Mouse (Mus musculus) intestine, embryonic 14.5 days (tissue): ENCODE data around the gene Defa22. TPM values are rescaled to one million over a fixed set of nuclear protein-coding genes. Genes with fewer than 3 reads are reported as not detected.
"Not testable (repeated sequence)": the region's sequence is repeated elsewhere in the genome, so short reads cannot be mapped to it uniquely, and the experiment has no call there.

Source experiments
- ATAC-seq: fragments of 200-750 bp; cut with Nextera tagmentation; replicated peaks from 2 replicates; pipeline ENCODE4 v1.8.0; 2017; ENCODE audit warnings: low read depth, moderate number of reproducible peaks, moderate TSS enrichment, moderate library complexity; ENCODE audit not compliant: low FRiP score, low TSS enrichment
- DNase-seq: peaks from one replicate; pipeline ENCODE4 v3.0.0-alpha.2; 2018; ENCODE audit warnings: low spot score
- H3K27ac ChIP-seq: fragments of 300-500 bp; sonication (generic); 2 replicates; pipeline ENCODE4 v1.5.1; 2014; ENCODE audit warnings: low read depth, mild to moderate bottlenecking, control low read depth
- H3K27me3 ChIP-seq: fragments of 300-500 bp; sonication (generic); replicated peaks from 2 replicates; pipeline ENCODE4 v1.6.1; 2014; ENCODE audit warnings: low read length, control low read depth; ENCODE audit not compliant: control insufficient read depth, insufficient read depth
- H3K36me3 ChIP-seq: fragments of 300-500 bp; sonication (generic); 2 replicates; pipeline ENCODE4 v1.6.1; 2014; ENCODE audit warnings: low read length, control low read depth; ENCODE audit not compliant: control insufficient read depth, insufficient read depth
- H3K4me1 ChIP-seq: fragments of 300-500 bp; sonication (generic); replicated peaks from 2 replicates; pipeline ENCODE4 v1.6.1; 2014; ENCODE audit warnings: low read length, control low read depth, mixed read lengths; ENCODE audit not compliant: control insufficient read depth, insufficient read depth
- H3K4me2 ChIP-seq: fragments of 300-500 bp; sonication (generic); 2 replicates; pipeline ENCODE4 v1.6.1; 2014; ENCODE audit warnings: low read length
- H3K4me3 ChIP-seq: fragments of 300-500 bp; sonication (generic); 2 replicates; pipeline ENCODE4 v1.5.1; 2014; ENCODE audit warnings: low read depth, low read length, control low read depth, mixed read lengths
- H3K9ac ChIP-seq: fragments of 300-500 bp; sonication (generic); 2 replicates; pipeline ENCODE4 v1.6.1; 2014; ENCODE audit warnings: mild to moderate bottlenecking, low read length
- H3K9me3 ChIP-seq: fragments of 300-500 bp; sonication (generic); 2 replicates; pipeline ENCODE4 v1.6.1; 2016; ENCODE audit warnings: low read length, control low read depth; ENCODE audit not compliant: control insufficient read depth
- WGBS: fragments of 180-500 bp; shearing (Covaris S2); extraction: QIAGEN DNeasy Blood & Tissue Kit; methylation state at CpG from one replicate; pipeline ENCODE4 v1.1.7; 2014; 5-methylcytosine and 5-hydroxymethylcytosine counted together
- polyA plus RNA-seq: library from polyadenylated mRNA; unstranded; fragments of >200 nt; fragmentation: Nextera tagmentation; extraction: Ambion mirVana; gene quantifications from 2 replicates; pipeline ENCODE4 v1.2.1, GENCODE M21; 2014

Defa22 gene
- not detected in 2 replicates for polyA plus RNA-seq

- H3K27ac ChIP-seq, DNase-seq: not testable (repeated sequence)
Observed at GRCm38 (mm10) chr8:21161977-21162376, at the start of gene Defa22. Defa22 (plus strand) TSS chr8:21162277.

GRCm38 (mm10) chr8:21134342-21134741 lies 27.7 kb upstream of the Defa22 start, which contains the start of gene Defa30:
Defa30 (plus strand) TSS chr8:21134642.
- not testable (repeated sequence) for H3K4me1 ChIP-seq, DNase-seq, H3K36me3 ChIP-seq, H3K27ac ChIP-seq, ATAC-seq, H3K27me3 ChIP-seq, H3K9me3 ChIP-seq, H3K4me3 ChIP-seq, H3K9ac ChIP-seq, H3K4me2 ChIP-seq
- 63% methylated on average over 3 of the region's 3 CpGs for WGBS

More at GRCm38 (mm10) chr8:21161977-21162376, at the start of gene Defa22:
- not testable (repeated sequence) for H3K9ac ChIP-seq, H3K4me2 ChIP-seq, H3K9me3 ChIP-seq, ATAC-seq, H3K36me3 ChIP-seq, H3K27me3 ChIP-seq, H3K4me3 ChIP-seq, H3K4me1 ChIP-seq
- no CpG with 5 or more reads among the region's 1 CpGs for WGBS

- not testable (repeated sequence) for H3K36me3 ChIP-seq, H3K27ac ChIP-seq, H3K4me3 ChIP-seq, ATAC-seq, H3K9ac ChIP-seq, H3K4me2 ChIP-seq, DNase-seq, H3K4me1 ChIP-seq, H3K27me3 ChIP-seq, H3K9me3 ChIP-seq
- no CpG with 5 or more reads among the region's 1 CpGs for WGBS
Observed at GRCm38 (mm10) chr8:21191314-21191713, 29.2 kb downstream of the Defa22 start, which contains the start of gene Defa31. Defa31 (plus strand) TSS chr8:21191614.

- not testable (repeated sequence) for H3K9me3 ChIP-seq, H3K9ac ChIP-seq, H3K4me1 ChIP-seq, H3K4me2 ChIP-seq, H3K36me3 ChIP-seq, H3K4me3 ChIP-seq, H3K27me3 ChIP-seq, DNase-seq, ATAC-seq, H3K27ac ChIP-seq
- no CpG with 5 or more reads among the region's 1 CpGs for WGBS
Observed at GRCm38 (mm10) chr8:21201261-21201660, 39.2 kb downstream of the Defa22 start, which contains the start of gene Gm15293. Gm15293 (plus strand) TSS chr8:21201561.

Other genes with a start within 250 kb of the Defa22 start
- not detected in 2 replicates for gene Gm6040, start 240.2 kb upstream of the Defa22 start, polyA plus RNA-seq
- gene AY761185, start 217.6 kb upstream of the Defa22 start, polyA plus RNA-seq: not detected in 2 replicates
- gene Defa21, start 136.7 kb upstream of the Defa22 start, polyA plus RNA-seq: not detected in 2 replicates
- 0.52 TPM in 1 of 2 replicates, not detected in the other for gene Defa23, start 107.2 kb upstream of the Defa22 start, polyA plus RNA-seq
- not detected in 2 replicates for gene Defa35, start 97.2 kb upstream of the Defa22 start, polyA plus RNA-seq
- gene Defa25, start 77.8 kb upstream of the Defa22 start, polyA plus RNA-seq: not detected in 2 replicates
- gene Gm14851, start 66.2 kb upstream of the Defa22 start, polyA plus RNA-seq: not detected in 2 replicates
- gene Defa30, start 27.6 kb upstream of the Defa22 start, polyA plus RNA-seq: not detected in 2 replicates
- gene Defa31, start 29.3 kb downstream of the Defa22 start, polyA plus RNA-seq: not detected in 2 replicates
- gene Gm15293, start 39.3 kb downstream of the Defa22 start, polyA plus RNA-seq: not detected in 2 replicates
- not detected in 2 replicates for gene Gm15292, start 87.5 kb downstream of the Defa22 start, polyA plus RNA-seq
- not detected in 2 replicates for gene Defa27, start 153.3 kb downstream of the Defa22 start, polyA plus RNA-seq
- not detected in 2 replicates for gene Defa29, start 164.7 kb downstream of the Defa22 start, polyA plus RNA-seq
- gene Defa2, start 216.2 kb downstream of the Defa22 start, polyA plus RNA-seq: not detected in 2 replicates
- gene Defa33, start 229.5 kb downstream of the Defa22 start, polyA plus RNA-seq: not detected in 2 replicates